ENCODE assay signal across 14 mouse cellular contexts in genomic region chr5:76828527-76829240, GRCm38 (mm10).
A peak's percentile ranks its signal among the peaks of the same experiment; 100 is the strongest.
DNase-seq lines count a peak whose midpoint lies in the region; ATAC-seq and TF ChIP-seq lines count a peak whose summit lies in the region.
"Had no signal": no experiment of that assay in that cellular context is flagged by ENCODE, and none has a peak within 500 bp of the region (broad histone marks: within the 10 kb centered on the region; RNA-seq: fewer than 3 reads in every experiment).

No protein-coding gene starts in this region.

- no peak overlapping the region for H3K9ac ChIP-seq in hindbrain, postnatal 0 days (replicated peaks; ENCODE audit: low read length)
- no peak overlapping the region for H3K9ac ChIP-seq in neural tube, embryonic 13.5 days
- H3K9ac ChIP-seq: embryonic facial prominence, embryonic 12.5 days; liver, embryonic 12.5 days had no signal

- H3K9me3 ChIP-seq in forebrain, embryonic 10.5 days, result peaks cover 7% of the 10 kb centered on the region; the same call in 1 of the 2 replicates
- H3K9me3 ChIP-seq in hindbrain, postnatal 0 days (ENCODE audit: low read length), result no peaks in the 10 kb centered on the region
- no peaks in the 10 kb centered on the region for H3K9me3 ChIP-seq in neural tube, embryonic 13.5 days
- H3K9me3 ChIP-seq in heart, embryonic 10.5 days, result no peaks in the 10 kb centered on the region
- H3K9me3 ChIP-seq: embryonic facial prominence, embryonic 12.5 days; liver, embryonic 12.5 days had no signal

- H3K4me3 ChIP-seq in forebrain, embryonic 10.5 days, result no peak overlapping the region
- H3K4me3 ChIP-seq in hindbrain, postnatal 0 days (ENCODE audit: low read length), result no peak overlapping the region
- no peak overlapping the region for H3K4me3 ChIP-seq in neural tube, embryonic 13.5 days
- H3K4me3 ChIP-seq in heart, embryonic 10.5 days, result no peak overlapping the region
- H3K4me3 ChIP-seq: embryonic facial prominence, embryonic 12.5 days; liver, embryonic 12.5 days had no signal

- intact Hi-C loops in left cerebral cortex, postnatal 4 days (cut with DNase I), result no loop called here
- intact Hi-C loops in heart, postnatal 14 days (cut with DNase I), result no loop called here

- TF ChIP-seq CTCF in hindbrain, postnatal 0 days (IDR thresholded peaks at IDR 0.05; ENCODE audit: low read depth), result no peak

- H3K36me3 ChIP-seq in forebrain, embryonic 10.5 days (replicated peaks), result peaks cover 75% of the 10 kb centered on the region
- no peaks in the 10 kb centered on the region for H3K36me3 ChIP-seq in hindbrain, postnatal 0 days (ENCODE audit: insufficient read depth, low read length)
- H3K36me3 ChIP-seq in neural tube, embryonic 13.5 days, result peaks cover 2% of the 10 kb centered on the region; the same call in 1 of the 2 replicates
- H3K36me3 ChIP-seq in heart, embryonic 10.5 days, result 0 out of 2 replicates have a peak, but pooled peaks cover 3% of the 10 kb centered on the region
- H3K36me3 ChIP-seq: liver, embryonic 12.5 days had no signal

- H3K27ac ChIP-seq in forebrain, embryonic 10.5 days, result peak overlapping the region; percentile 68; the same call in 1 of the 2 replicates
- peak overlapping the region; percentile 68 for H3K27ac ChIP-seq in hindbrain, postnatal 0 days
- peak overlapping the region; percentile 85 for H3K27ac ChIP-seq in neural tube, embryonic 13.5 days (replicated peaks)
- H3K27ac ChIP-seq in heart, embryonic 10.5 days, result no peak overlapping the region
- H3K27ac ChIP-seq: embryonic facial prominence, embryonic 12.5 days; liver, embryonic 12.5 days had no signal

- no peaks in the 10 kb centered on the region for H3K27me3 ChIP-seq in forebrain, embryonic 10.5 days (ENCODE audit: poor library complexity, severe bottlenecking)
- no peaks in the 10 kb centered on the region for H3K27me3 ChIP-seq in hindbrain, postnatal 0 days (ENCODE audit: insufficient read depth, low read length)
- H3K27me3 ChIP-seq in neural tube, embryonic 13.5 days, result no peaks in the 10 kb centered on the region
- no peaks in the 10 kb centered on the region for H3K27me3 ChIP-seq in heart, embryonic 10.5 days (ENCODE audit: insufficient read depth, poor library complexity, severe bottlenecking)
- H3K27me3 ChIP-seq: embryonic facial prominence, embryonic 12.5 days; liver, embryonic 12.5 days had no signal

- H3K4me2 ChIP-seq in hindbrain, postnatal 0 days (ENCODE audit: low read depth, low read length), result no peak overlapping the region
- no peak overlapping the region for H3K4me2 ChIP-seq in neural tube, embryonic 13.5 days
- H3K4me2 ChIP-seq: embryonic facial prominence, embryonic 12.5 days; liver, embryonic 12.5 days had no signal

- WGBS in forebrain, embryonic 10.5 days, result 83% methylated on average over 7 of the region's 7 CpGs
- WGBS in hindbrain, postnatal 0 days, result 38% methylated on average over 7 of the region's 7 CpGs
- WGBS in neural tube, embryonic 13.5 days, result 45% methylated on average over 7 of the region's 7 CpGs
- 84% methylated on average over 7 of the region's 7 CpGs for WGBS in heart, embryonic 10.5 days

- peak; percentile 42 for DNase-seq in left cerebral cortex, postnatal 4 days
- no peak for DNase-seq in left cerebral cortex, adult 11 months (ENCODE audit: low spot score)
- no peak for DNase-seq in forebrain, embryonic 10.5 days (ENCODE audit: extremely low spot score, low spot score)
- peak; percentile 63 for DNase-seq in hindbrain, postnatal 0 days (ENCODE audit: low spot score)
- DNase-seq in heart, embryonic 10.5 days (ENCODE audit: low spot score), result no peak
- no peak for DNase-seq in adipocyte (ENCODE audit: low spot score)
- DNase-seq in heart, postnatal 14 days, result no peak
- DNase-seq: adrenal gland, postnatal 10 days; cerebellum, adult 8-10 months; kidney, adult 2 months; lung, postnatal 36 days had no signal

- H3K4me1 ChIP-seq in forebrain, embryonic 10.5 days, result peaks cover 39% of the 10 kb centered on the region
- H3K4me1 ChIP-seq in hindbrain, postnatal 0 days (ENCODE audit: insufficient read depth, low read length), result 0 out of 2 replicates have a peak, but pooled peaks cover 3% of the 10 kb centered on the region
- peaks cover 39% of the 10 kb centered on the region for H3K4me1 ChIP-seq in neural tube, embryonic 13.5 days (replicated peaks)
- H3K4me1 ChIP-seq in heart, embryonic 10.5 days, result no peaks in the 10 kb centered on the region
- H3K4me1 ChIP-seq: liver, embryonic 12.5 days had no signal

- ATAC-seq in hindbrain, postnatal 0 days, result peak; percentile 75
- peak; percentile 86 for ATAC-seq in neural tube, embryonic 13.5 days (ENCODE audit: low read depth)
- ATAC-seq: liver, embryonic 12.5 days had no signal

Comparison
In these comparisons a context has a peak if more than half of its experiments do, and no peak if none do; other contexts are left out.
1. DNase-seq: peak in left cerebral cortex, postnatal 4 days (single experiment) and hindbrain, postnatal 0 days (single experiment); none in left cerebral cortex, adult 11 months (single experiment), forebrain, embryonic 10.5 days (single experiment), heart, embryonic 10.5 days (single experiment), adipocyte (single experiment) and heart, postnatal 14 days (0 of 2).